Mouse (Mus musculus) lung, embryonic 15.5 days (tissue): Measurements from ENCODE around the gene Zc3h12b. TPM values are rescaled to one million over a fixed set of nuclear protein-coding genes. Genes with fewer than 3 reads are reported as not detected.
"Not testable (repeated sequence)": the region's sequence is repeated elsewhere in the genome, so short reads cannot be mapped to it uniquely, and the experiment has no call there.

Experiments used
- ATAC-seq: fragments of 200-750 bp; cut with Nextera tagmentation; 2 replicates; pipeline ENCODE4 v1.8.0; 2017; ENCODE audit warnings: moderate number of reproducible peaks, borderline replicate concordance; ENCODE audit not compliant: low FRiP score, low TSS enrichment; ENCODE audit errors: extremely low read depth
- H3K27ac ChIP-seq: fragments of 300-500 bp; sonication (generic); 2 replicates; pipeline ENCODE4 v1.5.1; 2015; ENCODE audit warnings: moderate library complexity, mild to moderate bottlenecking, inconsistent platforms
- H3K27me3 ChIP-seq: fragments of 300-500 bp; sonication (generic); 2 replicates; pipeline ENCODE4 v1.6.1; 2015; ENCODE audit warnings: inconsistent platforms
- H3K36me3 ChIP-seq: fragments of 300-500 bp; sonication (generic); 2 replicates; pipeline ENCODE4 v1.6.1; 2015; ENCODE audit warnings: inconsistent platforms
- H3K4me1 ChIP-seq: fragments of 300-500 bp; sonication (generic); 2 replicates; pipeline ENCODE4 v1.6.1; 2015; ENCODE audit warnings: inconsistent platforms
- H3K4me2 ChIP-seq: fragments of 300-500 bp; sonication (generic); 2 replicates; pipeline ENCODE4 v1.6.1; 2015; ENCODE audit warnings: inconsistent platforms, mild to moderate bottlenecking, moderate library complexity
- H3K4me3 ChIP-seq: fragments of 300-500 bp; sonication (generic); 2 replicates; pipeline ENCODE4 v1.5.1; 2015; ENCODE audit warnings: mild to moderate bottlenecking, inconsistent platforms
- H3K9ac ChIP-seq: fragments of 300-500 bp; sonication (generic); 2 replicates; pipeline ENCODE4 v1.6.1; 2015; ENCODE audit warnings: inconsistent platforms
- H3K9me3 ChIP-seq: fragments of 300-500 bp; sonication (generic); 2 replicates; pipeline ENCODE4 v1.6.1; 2016; ENCODE audit warnings: inconsistent platforms
- WGBS: fragments of 180-500 bp; shearing (Covaris S2); methylation state at CpG from one replicate; pipeline ENCODE4 v1.1.7; 2015; 5-methylcytosine and 5-hydroxymethylcytosine counted together
- polyA plus RNA-seq: library from polyadenylated mRNA; unstranded; fragments of >200 nt; fragmentation: Nextera tagmentation; extraction: Ambion mirVana; gene quantifications from 2 replicates; pipeline ENCODE4 v1.2.1, GENCODE M21; 2015

Zc3h12b gene
- polyA plus RNA-seq, 1 experiment from 2014 or later: 2.6 TPM

DNA sequence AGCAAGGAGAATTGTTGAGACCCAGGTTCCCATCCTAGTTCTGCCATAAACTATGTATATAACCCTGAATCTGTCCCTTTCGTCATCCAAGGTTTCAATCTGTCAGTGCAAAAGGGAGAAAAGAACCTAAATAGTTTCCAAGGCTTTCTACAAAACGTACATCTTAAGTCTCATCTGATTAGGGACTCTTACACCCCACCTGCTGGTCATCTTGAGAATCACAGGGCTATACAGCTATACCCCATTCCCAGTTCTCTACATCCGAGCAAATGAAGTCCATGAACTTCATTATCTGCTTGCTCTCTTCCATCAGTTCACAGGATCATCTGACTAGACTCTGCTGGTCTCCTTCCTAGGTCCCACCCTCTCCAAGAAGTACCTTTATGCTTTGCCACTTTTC is 239.3 kb downstream of the Zc3h12b start:
- no peak overlapping the region for H3K27ac ChIP-seq
- H3K4me3 ChIP-seq: no peak overlapping the region
- no peaks in the 10 kb centered on the region for H3K9me3 ChIP-seq
- no peaks in the 10 kb centered on the region for H3K27me3 ChIP-seq
- peaks cover 2% of the 10 kb centered on the region; the same call in 1 of the 2 replicates for H3K36me3 ChIP-seq
- H3K4me2 ChIP-seq: no peak overlapping the region
- 33% methylated on average over 3 of the region's 3 CpGs for WGBS
- no peak for ATAC-seq
- H3K9ac ChIP-seq: no peak overlapping the region
- peaks cover 4% of the 10 kb centered on the region; the same call in 1 of the 2 replicates for H3K4me1 ChIP-seq

DNA sequence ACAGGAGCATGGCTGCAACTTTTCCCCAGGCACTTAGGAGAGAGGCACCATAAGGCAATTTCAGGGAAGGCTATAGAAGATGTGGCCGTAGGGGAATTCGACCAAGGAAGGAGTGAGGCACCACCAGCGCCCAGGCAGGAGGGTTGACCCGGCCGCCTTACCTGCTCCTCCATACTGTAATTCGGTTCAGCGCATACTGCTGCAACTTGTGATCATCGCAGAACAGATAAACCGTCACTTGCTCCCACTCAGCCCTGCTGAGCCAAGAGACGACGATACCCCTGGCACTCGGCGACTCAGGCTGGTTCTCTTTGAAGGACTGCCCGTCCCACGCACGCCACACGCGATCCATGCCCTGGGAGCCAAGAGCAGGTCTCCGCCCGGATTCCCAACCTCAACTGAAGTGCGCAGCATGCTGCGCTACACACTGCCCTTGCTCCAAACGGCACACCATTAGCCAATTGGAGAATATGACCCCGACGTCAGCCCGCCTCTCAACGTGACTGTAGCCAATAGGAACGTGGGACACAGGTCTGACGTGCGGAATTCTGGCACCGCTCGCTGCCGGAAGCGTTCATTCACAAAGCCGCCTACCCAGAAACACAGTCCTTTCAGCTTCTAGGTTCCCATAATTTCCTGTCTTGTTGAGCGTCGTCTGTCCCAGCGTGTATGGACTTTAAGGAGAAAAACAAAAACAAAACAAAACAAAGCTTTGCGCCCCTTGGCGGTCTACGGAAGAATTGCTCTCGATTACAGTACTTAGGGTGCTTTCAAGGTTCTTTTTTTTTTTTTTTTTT is 245.2 kb downstream of the Zc3h12b start, which contains the start of gene Las1l:
Las1l (minus strand) TSS at position 466 of the 797 bp plus-strand sequence.
- Histone ChIP-seq H3K4me3 (peak within 1 kb of the TSS; percentile 59), H3K27ac (peak within 1 kb of the TSS; percentile 23; the same call in 1 of the 2 replicates), H3K9ac (peak within 1 kb of the TSS; percentile 47), H3K27me3 (no peaks in the 10 kb centered on the region), H3K4me1 (peaks cover 5% of the 10 kb centered on the region; the same call in 1 of the 2 replicates), H3K36me3 (no peaks in the 10 kb centered on the region), H3K4me2 (peak within 1 kb of the TSS; percentile 60), H3K9me3 (no peaks in the 10 kb centered on the region)
- WGBS: 16% methylated on average over 42 of the region's 42 CpGs
- ATAC-seq: peak; percentile 100

DNA sequence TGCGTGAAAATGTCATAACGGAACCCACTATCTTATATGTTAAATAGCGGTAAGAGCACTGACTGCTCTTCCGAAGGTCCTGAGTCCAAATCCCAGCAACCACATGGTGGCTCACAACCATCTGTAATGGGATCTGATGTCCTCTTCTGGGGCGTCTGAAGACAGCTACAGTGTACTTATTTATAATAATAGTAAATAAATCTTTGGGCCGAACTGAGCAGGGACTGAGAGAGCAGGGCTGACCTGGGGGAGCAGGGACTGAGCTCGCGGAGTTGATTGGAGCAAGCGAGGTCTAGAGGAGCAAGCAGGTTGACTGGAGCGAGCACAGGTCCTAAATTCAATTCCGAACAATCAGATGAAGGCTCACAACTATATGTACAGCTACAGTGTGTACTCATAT is 246.0 kb downstream of the Zc3h12b start:
- 33% methylated on average over 11 of the region's 11 CpGs for WGBS
- not testable (repeated sequence) for H3K9me3 ChIP-seq

DNA sequence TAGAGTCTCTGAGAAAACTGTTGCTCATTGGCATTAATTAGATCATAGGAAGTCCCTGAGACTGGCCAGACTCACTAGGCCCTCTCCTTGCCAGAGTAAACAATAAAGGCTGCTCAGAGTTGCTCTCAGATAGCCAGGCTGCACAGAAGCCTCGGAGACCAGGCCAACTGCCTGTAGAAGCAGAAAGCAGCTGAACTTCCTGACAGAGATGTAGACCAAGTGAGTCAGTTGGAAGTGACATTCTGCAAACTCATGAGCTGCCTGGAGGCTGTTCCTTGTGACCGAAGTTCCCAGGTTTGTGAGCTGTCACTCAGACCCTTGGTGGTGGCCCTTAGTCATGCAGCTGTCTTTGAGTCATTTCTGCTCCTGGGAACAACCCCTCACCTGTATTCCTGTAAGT is 251.9 kb downstream of the Zc3h12b start:
- no peak overlapping the region for H3K27ac ChIP-seq
- H3K9me3 ChIP-seq: no peaks in the 10 kb centered on the region
- H3K4me3 ChIP-seq: no peak overlapping the region
- H3K4me1 ChIP-seq: no peaks in the 10 kb centered on the region
- H3K27me3 ChIP-seq: no peaks in the 10 kb centered on the region
- ATAC-seq: no peak
- no peaks in the 10 kb centered on the region for H3K36me3 ChIP-seq
- no peak overlapping the region for H3K9ac ChIP-seq
- H3K4me2 ChIP-seq: no peak overlapping the region
- 73% methylated on average over 2 of the region's 2 CpGs for WGBS

More for the DNA sequence above, 246.0 kb downstream of the Zc3h12b start:
- Histone ChIP-seq H3K4me3 (peak overlapping the region; percentile 59), H3K4me2 (peak overlapping the region; percentile 57)
- H3K4me1 ChIP-seq, H3K9ac ChIP-seq, H3K27ac ChIP-seq, H3K36me3 ChIP-seq, H3K27me3 ChIP-seq: not testable (repeated sequence)
- peak; percentile 16; the same call in 1 of the 2 replicates for ATAC-seq

DNA sequence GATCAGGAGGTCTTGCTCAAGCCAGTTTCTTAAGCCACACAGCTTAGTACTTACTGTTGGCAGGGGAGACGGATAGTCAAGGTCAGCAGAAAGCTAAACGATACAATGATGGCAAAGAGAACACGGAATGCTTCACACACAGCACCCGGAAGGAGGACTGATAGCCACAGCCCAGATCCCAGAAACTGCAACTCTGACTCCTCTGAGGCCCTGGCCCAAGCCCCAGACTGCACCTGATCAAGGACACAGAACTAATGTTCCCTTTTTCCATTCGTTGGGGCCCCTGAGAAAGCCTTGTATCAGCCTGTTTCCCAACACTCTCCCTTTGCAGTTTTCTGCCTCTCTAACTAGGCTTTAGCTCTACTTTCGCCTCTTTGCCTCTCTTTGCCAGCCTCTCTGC is 253.6 kb downstream of the Zc3h12b start:
- no peak overlapping the region for H3K9ac ChIP-seq
- no peak overlapping the region for H3K27ac ChIP-seq
- H3K4me1 ChIP-seq: no peaks in the 10 kb centered on the region
- no peak overlapping the region for H3K4me2 ChIP-seq
- no peaks in the 10 kb centered on the region for H3K36me3 ChIP-seq
- no peak for ATAC-seq
- WGBS: 57% methylated on average over 6 of the region's 6 CpGs
- no peak overlapping the region for H3K4me3 ChIP-seq
- H3K27me3 ChIP-seq: no peaks in the 10 kb centered on the region
- H3K9me3 ChIP-seq: no peaks in the 10 kb centered on the region

DNA sequence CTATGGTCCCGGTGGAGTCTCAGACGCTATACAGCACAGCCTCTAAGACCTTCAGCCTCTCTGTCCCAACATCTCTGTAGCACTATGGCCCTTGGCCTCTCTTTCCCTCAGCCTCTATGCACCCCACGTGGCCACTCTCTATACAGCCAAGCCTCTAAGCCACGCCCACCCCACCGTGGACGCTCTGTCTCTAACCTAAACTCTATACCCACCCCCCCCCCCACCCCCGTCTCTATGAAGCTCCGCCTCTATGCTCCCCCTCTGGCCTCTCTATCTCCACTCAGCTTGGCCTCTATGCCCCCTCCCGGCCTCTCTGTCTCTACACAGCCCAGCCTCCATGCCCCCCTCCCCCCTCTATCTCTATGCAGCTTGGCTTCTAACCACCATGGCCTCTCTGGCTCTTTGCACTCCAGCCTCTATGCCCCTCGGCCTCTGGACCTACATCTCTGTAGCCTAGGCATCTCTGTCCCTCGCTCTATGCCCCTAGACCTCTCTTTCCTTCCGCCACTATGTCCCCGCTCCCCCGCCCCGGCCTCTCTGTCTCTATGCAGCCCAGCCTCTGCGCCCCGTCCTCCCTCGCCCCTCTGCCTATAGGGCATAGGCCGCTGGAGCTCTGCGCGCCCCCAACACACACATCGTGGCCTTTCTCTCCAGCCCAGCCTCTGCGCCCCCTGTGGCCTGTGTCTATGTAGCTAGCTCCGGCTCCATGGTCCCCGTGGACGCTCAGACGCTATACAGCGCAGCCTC is 256.5 kb downstream of the Zc3h12b start:
- peak overlapping the region; percentile 70 for H3K4me2 ChIP-seq
- no peaks in the 10 kb centered on the region for H3K9me3 ChIP-seq
- peak overlapping the region; percentile 41 for H3K4me3 ChIP-seq
- 13% methylated on average over 28 of the region's 28 CpGs for WGBS
- peak overlapping the region; percentile 37 for H3K9ac ChIP-seq
- ATAC-seq: peak; percentile 85
- no peaks in the 10 kb centered on the region for H3K27me3 ChIP-seq
- peak overlapping the region; percentile 63 for H3K27ac ChIP-seq
- H3K4me1 ChIP-seq: no peaks in the 10 kb centered on the region
- no peaks in the 10 kb centered on the region for H3K36me3 ChIP-seq

DNA sequence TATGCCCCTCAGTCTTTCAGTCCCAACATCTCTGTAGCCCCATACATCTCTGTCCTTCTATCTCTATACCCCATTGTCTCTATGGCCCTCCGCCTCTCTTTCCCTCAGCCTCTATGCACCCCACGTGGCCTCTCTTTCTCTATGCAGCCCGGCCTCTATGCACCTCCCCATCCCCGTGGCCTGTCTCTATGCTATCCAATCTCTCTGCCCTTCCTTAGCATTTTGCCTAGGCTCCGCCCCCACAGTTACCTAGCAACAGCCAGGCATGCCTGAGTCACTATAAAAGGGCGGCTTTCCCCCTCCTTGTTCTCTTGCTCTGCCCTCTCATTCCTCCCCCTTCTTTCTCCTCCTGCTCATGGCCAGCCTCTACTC is 257.1 kb downstream of the Zc3h12b start:
- Histone ChIP-seq H3K4me2 (peak overlapping the region; percentile 70), H3K9ac (peak overlapping the region; percentile 37), H3K4me1 (no peaks in the 10 kb centered on the region), H3K4me3 (peak overlapping the region; percentile 41), H3K9me3 (no peaks in the 10 kb centered on the region), H3K27ac (peak overlapping the region; percentile 63), H3K36me3 (no peaks in the 10 kb centered on the region), H3K27me3 (no peaks in the 10 kb centered on the region)
- peak; percentile 93 for ATAC-seq
- WGBS: 27% methylated on average over 6 of the region's 6 CpGs

DNA sequence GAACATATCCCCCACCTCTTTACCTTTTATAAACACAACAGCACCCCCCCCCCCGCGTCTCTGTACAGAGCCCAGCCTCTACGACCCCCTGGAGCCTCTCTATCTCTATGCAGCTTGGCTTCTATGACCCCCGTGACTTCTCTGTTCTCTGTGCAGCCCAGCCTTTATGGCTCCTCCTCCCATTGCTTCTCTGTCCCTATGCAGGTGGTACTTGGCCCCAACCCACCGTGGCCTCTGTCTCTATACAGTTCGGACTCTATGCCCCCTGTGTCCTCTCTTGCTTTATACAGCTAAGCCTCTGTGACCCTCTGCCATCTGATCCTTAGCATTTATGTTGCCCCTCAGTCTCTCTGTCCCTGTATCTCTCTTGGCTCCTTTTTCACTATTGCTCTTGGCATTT is 257.6 kb downstream of the Zc3h12b start:
- WGBS: 44% methylated on average over 6 of the region's 6 CpGs
- ATAC-seq: 0 out of 2 replicates have a peak, but pooled peaks have one; percentile 4
- H3K4me2 ChIP-seq: peak overlapping the region; percentile 70; the same call in 1 of the 2 replicates

DNA sequence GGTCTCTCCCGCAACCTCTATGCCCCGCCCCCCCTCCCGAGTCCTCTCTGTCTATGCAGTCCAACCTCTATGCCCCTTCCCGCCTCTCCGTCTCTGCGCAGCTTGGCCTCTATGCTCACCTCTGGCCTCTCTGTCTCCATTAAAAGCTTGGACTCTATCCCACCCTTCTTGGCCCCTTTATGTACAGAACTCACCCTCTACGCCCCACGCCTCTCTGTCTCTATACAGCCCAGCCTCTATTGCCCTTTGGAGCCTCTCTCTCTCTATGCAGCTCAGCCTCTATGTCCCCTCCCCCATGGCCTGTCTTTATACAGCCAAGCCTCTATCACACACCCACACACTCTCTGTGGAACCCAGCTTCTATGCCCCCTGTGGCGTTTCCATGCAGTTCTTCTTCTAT is 258.5 kb downstream of the Zc3h12b start:
- Histone ChIP-seq H3K4me2 (no peak overlapping the region), H3K9ac (no peak overlapping the region), H3K9me3 (no peaks in the 10 kb centered on the region), H3K4me1 (no peaks in the 10 kb centered on the region), H3K27ac (no peak overlapping the region), H3K36me3 (no peaks in the 10 kb centered on the region), H3K27me3 (no peaks in the 10 kb centered on the region), H3K4me3 (no peak overlapping the region)
- 88% methylated on average over 9 of the region's 9 CpGs for WGBS
- no peak for ATAC-seq

More for the DNA sequence above, 257.6 kb downstream of the Zc3h12b start:
- no peaks in the 10 kb centered on the region for H3K9me3 ChIP-seq
- H3K9ac ChIP-seq: no peak overlapping the region
- no peaks in the 10 kb centered on the region for H3K4me1 ChIP-seq
- H3K27ac ChIP-seq: no peak overlapping the region
- H3K27me3 ChIP-seq: no peaks in the 10 kb centered on the region
- no peak overlapping the region for H3K4me3 ChIP-seq
- H3K36me3 ChIP-seq: no peaks in the 10 kb centered on the region

Other genes starting within 250 kb of the Zc3h12b start
- 0.15 TPM in 1 of 2 replicates, not detected in the other for gene Asb12, start 153.7 kb upstream of the Zc3h12b start, polyA plus RNA-seq
- gene Pfn5, start 153.6 kb upstream of the Zc3h12b start, polyA plus RNA-seq: not detected in 2 replicates
- gene Zc4h2, start 53.2 kb upstream of the Zc3h12b start, polyA plus RNA-seq: 17.4 and 17.5 TPM in 2 replicates
- gene Las1l, start 245.3 kb downstream of the Zc3h12b start, polyA plus RNA-seq: 50.9 and 54.6 TPM in 2 replicates